Mouse (Mus musculus): ENCODE results near the gene Hist3h2a. TPM values are rescaled to one million over a fixed set of nuclear protein-coding genes. Genes with fewer than 3 reads are reported as not detected.
A peak's percentile ranks its signal among the peaks of the same experiment; 100 is the strongest.

The Hist3h2a gene
- polyA plus RNA-seq, 1 experiment from 2014 or later: 57.8 TPM

DNA sequence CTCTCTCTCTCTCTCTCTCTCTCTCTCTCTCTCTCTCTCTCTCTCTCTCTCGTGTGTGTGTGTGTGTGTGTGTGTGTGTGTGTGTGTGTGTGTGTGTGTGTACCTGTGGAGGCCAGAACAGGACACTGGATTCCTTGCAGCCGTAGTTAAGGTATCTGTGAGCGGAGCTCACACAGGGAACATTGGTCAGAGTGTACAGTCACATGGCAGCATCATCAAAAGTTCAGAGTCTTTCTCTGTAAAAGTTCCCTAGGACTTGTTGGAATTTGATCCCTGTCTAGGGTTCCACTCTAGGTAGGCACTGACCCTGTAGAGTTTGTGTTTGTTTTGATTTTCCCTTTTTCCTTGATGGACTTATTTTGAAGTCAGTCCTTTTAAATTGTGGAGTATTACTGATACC is 27.8 kb upstream of the Hist3h2a start:
- no peak overlapping the region for H3K4me3 ChIP-seq (ENCODE audit: low read depth, low read length)
- H3K9me3 ChIP-seq (ENCODE audit: control insufficient read depth, low read length): no peaks in the 10 kb centered on the region
- no peak for ATAC-seq (ENCODE audit: low FRiP score)
- H3K27me3 ChIP-seq (ENCODE audit: control insufficient read depth, insufficient read depth, low read length): no peaks in the 10 kb centered on the region
- no peaks in the 10 kb centered on the region; the same call in 1 of the 2 replicates for H3K36me3 ChIP-seq (ENCODE audit: control insufficient read depth, insufficient read depth, low read length)
- no peak for DNase-seq (ENCODE audit: low spot score, missing footprints)
- H3K9ac ChIP-seq (ENCODE audit: low read length): no peak overlapping the region
- H3K4me2 ChIP-seq: no peak overlapping the region
- peaks cover 3% of the 10 kb centered on the region; the same call in 1 of the 2 replicates for H3K4me1 ChIP-seq (ENCODE audit: control insufficient read depth, insufficient read depth, low read length)
- 91% methylated on average over 2 of the region's 3 CpGs for WGBS
- no peak overlapping the region for H3K27ac ChIP-seq (ENCODE audit: low read depth, low read length)

DNA sequence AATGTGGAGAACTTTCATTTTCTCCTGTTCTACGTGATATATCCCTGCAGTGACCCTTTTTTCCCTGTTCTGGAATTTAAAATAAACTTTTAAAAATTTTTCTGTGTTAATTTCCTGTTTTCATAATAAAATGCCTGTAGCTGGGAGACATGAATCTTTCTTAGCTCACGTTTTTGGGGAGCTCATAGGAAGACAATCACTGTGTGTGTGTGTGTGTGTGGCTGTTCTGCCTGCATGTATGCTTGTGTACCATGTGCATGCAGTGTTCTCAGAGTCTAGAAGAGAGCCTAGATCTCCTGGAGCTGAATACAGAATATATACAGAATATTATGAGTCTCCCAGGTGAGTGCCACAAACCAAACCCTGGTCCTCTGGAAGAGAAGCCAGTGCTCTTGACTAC is 27.4 kb upstream of the Hist3h2a start:
- 75% methylated on average over 2 of the region's 2 CpGs for WGBS

DNA sequence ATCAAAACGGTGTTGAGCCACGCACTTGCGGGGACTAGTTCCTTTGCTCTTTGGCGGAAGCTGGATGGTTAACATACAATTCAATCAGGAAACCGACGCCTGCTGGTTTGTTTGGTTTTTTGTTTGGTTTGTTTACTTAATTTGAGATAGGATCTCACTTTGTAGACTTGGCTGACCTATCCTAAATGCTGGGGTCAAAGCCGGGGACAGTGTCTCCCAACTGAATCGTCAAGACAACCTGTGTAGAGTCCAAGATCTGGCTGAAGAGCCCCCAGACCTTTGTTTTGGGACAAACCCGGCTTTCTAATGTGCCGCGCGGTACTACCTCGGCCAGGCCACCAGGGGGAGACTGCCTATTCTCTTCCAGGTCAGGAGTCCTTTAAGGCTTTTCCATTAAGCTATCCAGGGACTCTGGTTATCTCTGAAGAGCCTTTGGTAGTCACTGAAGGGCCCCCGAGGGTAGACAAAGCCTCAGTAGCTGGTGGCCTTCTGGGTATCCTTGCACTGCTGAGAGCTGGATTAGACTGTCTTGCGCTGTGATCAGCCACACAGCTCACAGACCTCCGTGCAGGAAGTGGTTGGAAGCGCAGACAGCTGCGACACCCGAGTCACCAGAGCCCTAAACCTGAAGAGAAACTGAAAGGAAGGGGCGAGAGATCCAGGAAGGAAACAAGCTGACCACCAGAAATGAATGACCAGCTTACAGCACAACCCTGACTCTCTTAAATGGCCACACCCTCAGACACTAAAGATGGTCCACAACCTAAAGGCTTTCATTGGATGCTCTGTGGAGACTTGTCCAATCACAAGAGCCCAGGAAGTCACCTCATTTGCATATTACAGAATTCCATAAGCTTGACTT is 26.5 kb upstream of the Hist3h2a start:
- Histone ChIP-seq H3K4me3 (ENCODE audit: low read depth, low read length) (no peak overlapping the region), H3K9me3 (ENCODE audit: control insufficient read depth, low read length) (no peaks in the 10 kb centered on the region), H3K27me3 (ENCODE audit: control insufficient read depth, insufficient read depth, low read length) (no peaks in the 10 kb centered on the region), H3K27ac (ENCODE audit: low read depth, low read length) (peak overlapping the region; percentile 35; the same call in 1 of the 2 replicates), H3K4me2 (peak overlapping the region; percentile 23; the same call in 1 of the 2 replicates), H3K4me1 (ENCODE audit: control insufficient read depth, insufficient read depth, low read length) (peaks cover 3% of the 10 kb centered on the region; the same call in 1 of the 2 replicates), H3K9ac (ENCODE audit: low read length) (no peak overlapping the region; the same call in 1 of the 2 replicates), H3K36me3 (ENCODE audit: control insufficient read depth, insufficient read depth, low read length) (peaks cover 3% of the 10 kb centered on the region)
- ATAC-seq (ENCODE audit: low FRiP score): peak; percentile 73; the same call in 1 of the 2 replicates
- 36% methylated on average over 20 of the region's 20 CpGs for WGBS
- peak; percentile 96 for DNase-seq (ENCODE audit: low spot score, missing footprints)

More for the DNA sequence above, 27.4 kb upstream of the Hist3h2a start:
- peaks cover 3% of the 10 kb centered on the region; the same call in 1 of the 2 replicates for H3K4me1 ChIP-seq (ENCODE audit: control insufficient read depth, insufficient read depth, low read length)
- no peak overlapping the region for H3K4me3 ChIP-seq (ENCODE audit: low read depth, low read length)
- no peak for DNase-seq (ENCODE audit: low spot score, missing footprints)
- no peaks in the 10 kb centered on the region; the same call in 1 of the 2 replicates for H3K36me3 ChIP-seq (ENCODE audit: control insufficient read depth, insufficient read depth, low read length)
- H3K27me3 ChIP-seq (ENCODE audit: control insufficient read depth, insufficient read depth, low read length): no peaks in the 10 kb centered on the region
- no peaks in the 10 kb centered on the region for H3K9me3 ChIP-seq (ENCODE audit: control insufficient read depth, low read length)
- H3K9ac ChIP-seq (ENCODE audit: low read length): no peak overlapping the region
- ATAC-seq (ENCODE audit: low FRiP score): no peak
- no peak overlapping the region for H3K4me2 ChIP-seq
- H3K27ac ChIP-seq (ENCODE audit: low read depth, low read length): no peak overlapping the region

DNA sequence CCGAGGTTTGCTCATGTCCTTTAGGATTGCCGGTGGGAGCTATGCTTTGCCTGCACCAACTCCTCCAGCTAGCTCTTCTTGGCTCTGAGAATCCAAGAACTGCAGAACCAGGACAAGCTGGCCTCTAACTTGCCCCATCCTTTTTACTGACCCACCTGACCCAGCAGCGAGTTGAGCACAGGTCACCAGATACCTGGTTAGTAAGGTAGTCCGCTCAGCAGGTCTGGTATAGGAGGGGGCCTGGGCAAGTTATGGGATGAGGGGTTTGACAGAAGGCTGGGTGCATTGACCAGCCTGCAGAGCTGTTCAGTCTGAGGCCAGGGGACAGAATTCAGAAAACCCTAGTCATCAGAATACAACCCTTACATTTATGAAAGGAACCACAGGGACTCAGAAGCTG is 25.4 kb upstream of the Hist3h2a start:
- Histone ChIP-seq H3K36me3 (ENCODE audit: control insufficient read depth, insufficient read depth, low read length) (peaks cover 9% of the 10 kb centered on the region), H3K27me3 (ENCODE audit: control insufficient read depth, insufficient read depth, low read length) (no peaks in the 10 kb centered on the region), H3K9me3 (ENCODE audit: control insufficient read depth, low read length) (no peaks in the 10 kb centered on the region), H3K4me3 (ENCODE audit: low read depth, low read length) (no peak overlapping the region), H3K27ac (ENCODE audit: low read depth, low read length) (no peak overlapping the region), H3K4me2 (no peak overlapping the region), H3K4me1 (ENCODE audit: control insufficient read depth, insufficient read depth, low read length) (peaks cover 3% of the 10 kb centered on the region; the same call in 1 of the 2 replicates), H3K9ac (ENCODE audit: low read length) (no peak overlapping the region)
- DNase-seq (ENCODE audit: low spot score, missing footprints): no peak
- ATAC-seq (ENCODE audit: low FRiP score): no peak
- WGBS: 75% methylated on average over 4 of the region's 4 CpGs

DNA sequence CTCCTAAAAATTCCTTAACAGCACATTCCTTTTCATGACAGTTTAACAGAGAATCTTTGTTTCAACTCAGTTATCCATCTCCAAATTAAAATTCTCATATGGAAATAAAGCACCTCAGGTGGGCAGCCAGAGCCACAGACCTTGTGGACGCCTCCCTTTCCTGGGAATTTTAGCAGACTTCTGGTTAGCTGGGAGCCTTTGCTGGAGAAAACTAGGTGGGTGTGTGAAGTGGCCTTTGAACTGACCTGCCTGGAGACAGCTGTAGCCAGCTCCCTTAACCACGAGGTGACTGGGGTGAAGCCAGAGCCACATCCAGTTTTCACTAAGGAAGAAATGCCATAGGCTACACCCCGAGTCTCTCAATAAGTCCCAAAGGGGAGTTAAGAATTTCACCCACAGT is 24.8 kb upstream of the Hist3h2a start:
- Histone ChIP-seq H3K9ac (ENCODE audit: low read length) (no peak overlapping the region), H3K36me3 (ENCODE audit: control insufficient read depth, insufficient read depth, low read length) (peaks cover 9% of the 10 kb centered on the region), H3K27ac (ENCODE audit: low read depth, low read length) (no peak overlapping the region), H3K27me3 (ENCODE audit: control insufficient read depth, insufficient read depth, low read length) (no peaks in the 10 kb centered on the region), H3K4me2 (no peak overlapping the region), H3K4me3 (ENCODE audit: low read depth, low read length) (no peak overlapping the region), H3K4me1 (ENCODE audit: control insufficient read depth, insufficient read depth, low read length) (peaks cover 3% of the 10 kb centered on the region; the same call in 1 of the 2 replicates), H3K9me3 (ENCODE audit: control insufficient read depth, low read length) (no peaks in the 10 kb centered on the region)
- 58% methylated on average over 3 of the region's 3 CpGs for WGBS
- ATAC-seq (ENCODE audit: low FRiP score) (no peak), DNase-seq (ENCODE audit: low spot score, missing footprints) (no peak)

DNA sequence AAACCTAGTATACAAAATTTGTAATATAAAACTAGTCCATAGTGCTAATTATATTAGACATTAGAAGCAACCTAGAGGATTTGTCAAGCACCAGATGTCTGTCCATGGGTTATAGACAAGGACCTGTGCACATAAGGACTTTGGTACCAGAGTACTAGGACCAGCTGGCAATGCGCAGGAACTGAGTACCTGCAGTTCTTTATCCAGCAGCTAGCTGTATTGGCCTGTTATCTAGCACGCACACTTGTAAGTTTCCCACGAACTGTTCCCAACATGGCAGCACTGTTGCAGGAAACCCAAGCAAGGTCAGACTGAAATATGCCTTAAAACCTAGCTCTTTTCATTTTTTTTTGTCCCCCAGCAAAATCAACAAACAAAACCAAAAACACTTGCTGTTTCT is 24.2 kb upstream of the Hist3h2a start:
- no peak overlapping the region for H3K27ac ChIP-seq (ENCODE audit: low read depth, low read length)
- 97% methylated on average over 3 of the region's 3 CpGs for WGBS
- DNase-seq (ENCODE audit: low spot score, missing footprints): no peak
- H3K4me3 ChIP-seq (ENCODE audit: low read depth, low read length): no peak overlapping the region
- H3K36me3 ChIP-seq (ENCODE audit: control insufficient read depth, insufficient read depth, low read length): peaks cover 11% of the 10 kb centered on the region
- peaks cover 3% of the 10 kb centered on the region; the same call in 1 of the 2 replicates for H3K4me1 ChIP-seq (ENCODE audit: control insufficient read depth, insufficient read depth, low read length)
- no peak for ATAC-seq (ENCODE audit: low FRiP score)
- H3K9me3 ChIP-seq (ENCODE audit: control insufficient read depth, low read length): no peaks in the 10 kb centered on the region
- H3K4me2 ChIP-seq: no peak overlapping the region
- H3K9ac ChIP-seq (ENCODE audit: low read length): no peak overlapping the region
- H3K27me3 ChIP-seq (ENCODE audit: control insufficient read depth, insufficient read depth, low read length): no peaks in the 10 kb centered on the region

DNA sequence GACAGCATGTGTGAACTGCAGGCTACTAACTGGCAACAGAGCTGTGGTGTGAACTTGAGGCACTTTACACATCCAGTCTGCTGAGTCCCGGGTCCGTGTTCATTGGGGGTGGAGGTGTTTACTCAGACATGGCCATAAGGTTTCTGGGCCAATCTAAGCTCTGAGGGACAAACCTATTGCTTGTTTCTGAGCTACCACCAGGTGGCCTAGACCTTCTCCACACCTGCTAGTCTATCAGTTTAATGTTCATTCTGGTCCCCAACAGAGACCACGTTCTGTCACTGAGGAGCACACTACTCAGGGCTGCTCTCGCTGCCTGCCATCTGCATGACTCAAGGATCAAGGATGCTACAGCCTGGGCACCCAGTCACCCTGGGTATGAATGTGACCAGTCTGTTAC is 22.9 kb upstream of the Hist3h2a start:
- no peaks in the 10 kb centered on the region for H3K27me3 ChIP-seq (ENCODE audit: control insufficient read depth, insufficient read depth, low read length)
- H3K9me3 ChIP-seq (ENCODE audit: control insufficient read depth, low read length): no peaks in the 10 kb centered on the region
- H3K9ac ChIP-seq (ENCODE audit: low read length): no peak overlapping the region
- no peak overlapping the region for H3K4me2 ChIP-seq
- peaks cover 3% of the 10 kb centered on the region; the same call in 1 of the 2 replicates for H3K4me1 ChIP-seq (ENCODE audit: control insufficient read depth, insufficient read depth, low read length)
- no peak overlapping the region for H3K27ac ChIP-seq (ENCODE audit: low read depth, low read length)
- H3K36me3 ChIP-seq (ENCODE audit: control insufficient read depth, insufficient read depth, low read length): peaks cover 13% of the 10 kb centered on the region
- ATAC-seq (ENCODE audit: low FRiP score) (no peak), DNase-seq (ENCODE audit: low spot score, missing footprints) (no peak)
- 78% methylated on average over 4 of the region's 4 CpGs for WGBS
- no peak overlapping the region for H3K4me3 ChIP-seq (ENCODE audit: low read depth, low read length)

DNA sequence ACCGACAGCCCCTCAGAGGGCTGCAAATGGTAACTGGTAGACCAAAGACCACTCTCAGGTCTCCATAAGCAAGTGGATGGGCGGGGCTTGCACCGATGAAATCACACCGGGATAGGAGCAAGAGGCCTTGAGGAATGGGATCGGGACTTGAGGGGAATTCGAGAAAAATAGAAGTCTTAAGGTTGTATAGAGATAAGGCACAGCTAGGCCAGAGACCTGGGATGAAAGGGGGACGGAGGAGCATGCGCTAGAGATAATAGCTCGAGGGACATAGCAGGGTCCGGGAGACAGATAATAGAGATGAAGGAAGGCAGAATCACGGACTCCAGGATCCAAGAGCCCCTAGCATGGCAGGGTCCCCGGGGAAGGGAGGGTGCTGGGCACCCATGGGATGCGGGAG is 16.6 kb upstream of the Hist3h2a start:
- Histone ChIP-seq H3K27me3 (ENCODE audit: control insufficient read depth, insufficient read depth, low read length) (no peaks in the 10 kb centered on the region), H3K9me3 (ENCODE audit: control insufficient read depth, low read length) (no peaks in the 10 kb centered on the region), H3K4me2 (peak overlapping the region; percentile 98), H3K4me1 (ENCODE audit: control insufficient read depth, insufficient read depth, low read length) (peaks cover 14% of the 10 kb centered on the region), H3K27ac (ENCODE audit: low read depth, low read length) (peak overlapping the region; percentile 84), H3K9ac (ENCODE audit: low read length) (peak overlapping the region; percentile 97), H3K4me3 (ENCODE audit: low read depth, low read length) (peak overlapping the region; percentile 90), H3K36me3 (ENCODE audit: control insufficient read depth, insufficient read depth, low read length) (peaks cover 12% of the 10 kb centered on the region)
- peak; percentile 17; the same call in 1 of the 2 replicates for ATAC-seq (ENCODE audit: low FRiP score)
- 3% methylated on average over 13 of the region's 13 CpGs for WGBS
- peak; percentile 93 for DNase-seq (ENCODE audit: low spot score, missing footprints)

Data from midbrain, embryonic 11.5 days (tissue).